Mouse (Mus musculus) brain, embryonic 14.5 days (tissue): Measurements from ENCODE around the gene Rpl7l1.

Experiments used
- CTCF ChIP-seq: fragments of 200-500 bp; IDR thresholded peaks from 2 replicates; pipeline ENCODE4 v1.5.1; 2012; ENCODE audit warnings: inconsistent platforms, mild to moderate bottlenecking, moderate library complexity, borderline replicate concordance; ENCODE audit not compliant: insufficient read depth, insufficient read length; ENCODE audit errors: extremely low read depth
- POLR2A ChIP-seq: fragments of 200-500 bp; IDR thresholded peaks from 2 replicates; pipeline ENCODE4 v1.6.1; 2012; ENCODE audit warnings: mild to moderate bottlenecking, inconsistent platforms, borderline replicate concordance; ENCODE audit not compliant: poor library complexity, insufficient read depth, insufficient read length, severe bottlenecking; ENCODE audit errors: extremely low read depth

DNA sequence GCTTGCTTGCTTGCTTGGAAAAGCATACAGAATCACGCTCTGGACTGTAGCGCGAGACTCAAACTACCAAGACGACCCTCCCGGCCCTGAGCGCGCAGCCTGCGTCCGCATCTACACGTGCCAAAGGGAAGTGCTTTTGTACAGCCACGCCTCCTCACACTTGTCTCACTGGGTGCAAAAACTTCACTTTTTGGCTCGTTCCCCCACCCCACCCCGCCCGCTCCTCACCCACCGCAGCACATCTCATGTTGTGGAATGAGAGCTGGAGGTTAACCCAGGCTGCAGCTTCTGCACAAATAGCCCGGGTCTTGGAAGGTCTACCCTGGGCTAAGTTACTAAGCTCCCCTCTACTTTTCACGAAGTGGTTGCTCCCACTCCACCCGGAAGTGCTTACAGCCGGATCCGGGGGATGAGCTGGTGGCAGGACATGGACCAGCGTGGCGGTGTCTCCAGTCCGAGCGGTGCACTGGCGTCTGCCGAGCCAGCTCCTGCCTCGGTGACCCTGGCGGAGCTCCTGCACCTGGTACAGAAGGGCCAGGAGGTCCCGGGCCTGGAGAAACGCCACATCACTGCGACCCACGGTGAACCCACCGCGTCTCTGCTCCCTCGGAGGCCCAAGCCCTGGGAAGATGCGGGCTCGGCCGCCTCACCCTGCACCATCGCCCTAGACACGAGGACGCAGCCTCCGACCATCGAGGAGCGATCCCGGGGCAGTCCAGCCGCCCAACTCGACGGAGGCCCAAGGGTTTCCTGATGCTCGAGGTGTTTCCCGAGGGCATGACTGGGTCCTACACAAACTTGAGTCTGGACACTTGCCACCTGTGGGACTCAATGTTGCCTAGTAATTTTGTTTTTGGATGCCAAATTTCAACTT is 9.8 kb downstream of the Rpl7l1 start, which contains the start of gene 2310039H08Rik:
- no peak for TF ChIP-seq CTCF
- peak; percentile 67; the same call in 1 of the 2 replicates for TF ChIP-seq POLR2A
